Mouse (Mus musculus): ENCODE measurements around the gene Cnot8. TPM values are rescaled to one million over a fixed set of nuclear protein-coding genes. Genes with fewer than 3 reads are reported as not detected.

The Cnot8 gene
- polyA plus RNA-seq, 1 experiment, result 78.0 TPM

GRCm38 (mm10) chr11:58104351-58104791 lies 418 bp downstream of the Cnot8 start:
- no peak for DNase-seq (ENCODE audit: low spot score)

- no peak for DNase-seq (ENCODE audit: low spot score)
Observed at GRCm38 (mm10) chr11:58107009-58107408, 3.1 kb downstream of the Cnot8 start.

- no peak for DNase-seq (ENCODE audit: low spot score)
Observed at GRCm38 (mm10) chr11:58107664-58108337, 3.8 kb downstream of the Cnot8 start.

- DNase-seq (ENCODE audit: low spot score), result no peak
Observed at GRCm38 (mm10) chr11:58116560-58116959, 12.6 kb downstream of the Cnot8 start.

- DNase-seq (ENCODE audit: low spot score), result no peak
Observed at GRCm38 (mm10) chr11:58117044-58117652, 13.2 kb downstream of the Cnot8 start.

GRCm38 (mm10) chr11:58120655-58121054 lies 16.7 kb downstream of the Cnot8 start:
- DNase-seq (ENCODE audit: low spot score), result no peak

GRCm38 (mm10) chr11:58121351-58121750 lies 17.4 kb downstream of the Cnot8 start:
- no peak for DNase-seq (ENCODE audit: low spot score)

- no peak for DNase-seq (ENCODE audit: low spot score)
Observed at GRCm38 (mm10) chr11:58123711-58124110, 19.8 kb downstream of the Cnot8 start.

GRCm38 (mm10) chr11:58125021-58125420 lies 21.1 kb downstream of the Cnot8 start:
- no peak for DNase-seq (ENCODE audit: low spot score)

GRCm38 (mm10) chr11:58126397-58127160 lies 22.6 kb downstream of the Cnot8 start:
- DNase-seq (ENCODE audit: low spot score), result no peak

GRCm38 (mm10) chr11:58127544-58127943 lies 23.6 kb downstream of the Cnot8 start:
- no peak for DNase-seq (ENCODE audit: low spot score)

- DNase-seq (ENCODE audit: low spot score), result no peak
Observed at GRCm38 (mm10) chr11:58129302-58129843, 25.4 kb downstream of the Cnot8 start.

- DNase-seq (ENCODE audit: low spot score), result no peak
Observed at GRCm38 (mm10) chr11:58132026-58132425, 28.1 kb downstream of the Cnot8 start.

- no peak for DNase-seq (ENCODE audit: low spot score)
Observed at GRCm38 (mm10) chr11:58134869-58135268, 30.9 kb downstream of the Cnot8 start.

- no peak for DNase-seq (ENCODE audit: low spot score)
Observed at GRCm38 (mm10) chr11:58135296-58135695, 31.3 kb downstream of the Cnot8 start.

- DNase-seq (ENCODE audit: low spot score), result no peak
Observed at GRCm38 (mm10) chr11:58136677-58137076, 32.7 kb downstream of the Cnot8 start.

- no peak for DNase-seq (ENCODE audit: low spot score)
Observed at GRCm38 (mm10) chr11:58138821-58139220, 34.9 kb downstream of the Cnot8 start.

GRCm38 (mm10) chr11:58139466-58139865 lies 35.5 kb downstream of the Cnot8 start:
- DNase-seq (ENCODE audit: low spot score), result no peak

GRCm38 (mm10) chr11:58143704-58144426 lies 39.9 kb downstream of the Cnot8 start:
- no peak for DNase-seq (ENCODE audit: low spot score)

GRCm38 (mm10) chr11:58146241-58146640 lies 42.3 kb downstream of the Cnot8 start:
- DNase-seq (ENCODE audit: low spot score), result no peak

- DNase-seq (ENCODE audit: low spot score), result no peak
Observed at GRCm38 (mm10) chr11:58155458-58155857, 51.5 kb downstream of the Cnot8 start.

- DNase-seq (ENCODE audit: low spot score), result no peak
Observed at GRCm38 (mm10) chr11:58156871-58157270, 52.9 kb downstream of the Cnot8 start.

Measured in urinary bladder, adult 2 months (tissue).